Mouse (Mus musculus) midbrain, postnatal 0 days (tissue): ENCODE measurements at regions not wholly inside any gene's neighbourhood (a gene's known extent, or its start where the extent isn't known, plus 50 kb on each side); places are given as distances from the start of the nearest gene placed in this dataset.

Experiments used
- ATAC-seq: fragments of 200-750 bp; cut with Nextera tagmentation; 2 replicates; pipeline ENCODE4 v1.8.0; 2017; ENCODE audit warnings: moderate number of reproducible peaks, mild to moderate bottlenecking, moderate TSS enrichment, moderate library complexity; ENCODE audit not compliant: low FRiP score
- DNase-seq: peaks from one replicate; pipeline ENCODE4 v3.0.0-alpha.2; 2015; ENCODE audit warnings: low spot score
- H3K27ac ChIP-seq: fragments of 300-500 bp; sonication (generic); 2 replicates; pipeline ENCODE4 v1.5.1; 2014; ENCODE audit warnings: low read depth, mild to moderate bottlenecking, low read length, mixed read lengths
- H3K27me3 ChIP-seq: fragments of 300-500 bp; sonication (generic); 2 replicates; pipeline ENCODE4 v1.6.1; 2014; ENCODE audit warnings: low read length, control low read depth, mixed read lengths; ENCODE audit not compliant: insufficient read depth
- H3K36me3 ChIP-seq: fragments of 300-500 bp; sonication (generic); 2 replicates; pipeline ENCODE4 v1.6.1; 2014; ENCODE audit warnings: low read length, control low read depth, mixed read lengths; ENCODE audit not compliant: insufficient read depth
- H3K4me1 ChIP-seq: fragments of 300-500 bp; sonication (generic); 2 replicates; pipeline ENCODE4 v1.6.1; 2014; ENCODE audit warnings: mild to moderate bottlenecking, control low read depth, antibody characterized with exemption, low read length, mixed read lengths; ENCODE audit not compliant: insufficient read depth
- H3K4me2 ChIP-seq: fragments of 300-500 bp; sonication (generic); 2 replicates; pipeline ENCODE4 v1.6.1; 2014; ENCODE audit warnings: low read depth, mild to moderate bottlenecking, low read length, mixed read lengths; ENCODE audit not compliant: poor library complexity, severe bottlenecking
- H3K4me3 ChIP-seq: fragments of 300-500 bp; sonication (generic); 2 replicates; pipeline ENCODE4 v1.5.1; 2014; ENCODE audit warnings: low read depth, mild to moderate bottlenecking, low read length, moderate library complexity
- H3K9ac ChIP-seq: fragments of 300-500 bp; sonication (generic); replicated peaks from 2 replicates; pipeline ENCODE4 v1.6.1; 2014; ENCODE audit warnings: mild to moderate bottlenecking, low read length, moderate library complexity, mixed read lengths; ENCODE audit not compliant: poor library complexity, severe bottlenecking
- H3K9me3 ChIP-seq: fragments of 300-500 bp; sonication (generic); 2 replicates; pipeline ENCODE4 v1.6.1; 2016; ENCODE audit warnings: low read length, control low read depth
- CTCF ChIP-seq: IDR thresholded peaks from 2 replicates; pipeline ENCODE4 v1.5.1; 2016; ENCODE audit warnings: antibody characterized with exemption, mild to moderate bottlenecking
- WGBS: fragments of 180-500 bp; shearing (Covaris S2); extraction: QIAGEN DNeasy Blood & Tissue Kit; methylation state at CpG from one replicate; pipeline ENCODE4 v1.1.7; 2014; 5-methylcytosine and 5-hydroxymethylcytosine counted together

- ATAC-seq = no peak
- WGBS = 45% methylated on average over 1 of the region's 1 CpGs
Measured at GRCm38 (mm10) chr1:73344587-73344986, 328.9 kb upstream of the Tnp1 start.

GRCm38 (mm10) chr1:73341911-73342310 is 326.2 kb upstream of the Tnp1 start:
- Histone ChIP-seq H3K36me3 (no peaks in the 10 kb centered on the region), H3K9ac (no peak overlapping the region), H3K27ac (no peak overlapping the region), H3K27me3 (no peaks in the 10 kb centered on the region), H3K4me2 (no peak overlapping the region), H3K9me3 (no peaks in the 10 kb centered on the region), H3K4me3 (no peak overlapping the region), H3K4me1 (no peaks in the 10 kb centered on the region)
- DNase-seq (peak; percentile 19), ATAC-seq (no peak)
- TF ChIP-seq CTCF = no peak
- 77% methylated on average over 5 of the region's 5 CpGs for WGBS

More at GRCm38 (mm10) chr1:73344587-73344986, 328.9 kb upstream of the Tnp1 start:
- no peaks in the 10 kb centered on the region for H3K9me3 ChIP-seq
- H3K4me1 ChIP-seq = no peaks in the 10 kb centered on the region
- no peak for DNase-seq
- H3K9ac ChIP-seq = no peak overlapping the region
- no peak for TF ChIP-seq CTCF
- no peaks in the 10 kb centered on the region for H3K36me3 ChIP-seq
- no peak overlapping the region for H3K27ac ChIP-seq
- H3K27me3 ChIP-seq = no peaks in the 10 kb centered on the region
- H3K4me2 ChIP-seq = no peak overlapping the region
- H3K4me3 ChIP-seq = no peak overlapping the region

GRCm38 (mm10) chr1:73337401-73337800 is 321.7 kb upstream of the Tnp1 start:
- Histone ChIP-seq H3K9ac (no peak overlapping the region), H3K9me3 (no peaks in the 10 kb centered on the region), H3K4me2 (no peak overlapping the region), H3K4me3 (no peak overlapping the region), H3K4me1 (no peaks in the 10 kb centered on the region), H3K36me3 (no peaks in the 10 kb centered on the region), H3K27ac (no peak overlapping the region), H3K27me3 (no peaks in the 10 kb centered on the region)
- DNase-seq = no peak
- no peak for TF ChIP-seq CTCF
- ATAC-seq = no peak
- 79% methylated on average over 2 of the region's 2 CpGs for WGBS

- Histone ChIP-seq H3K4me3 (no peak overlapping the region), H3K27ac (no peak overlapping the region), H3K4me1 (no peaks in the 10 kb centered on the region), H3K9ac (no peak overlapping the region), H3K9me3 (no peaks in the 10 kb centered on the region), H3K27me3 (no peaks in the 10 kb centered on the region), H3K36me3 (no peaks in the 10 kb centered on the region), H3K4me2 (no peak overlapping the region)
- ATAC-seq (no peak), DNase-seq (no peak)
- TF ChIP-seq CTCF = no peak
- WGBS = 91% methylated on average over 4 of the region's 4 CpGs
Measured at GRCm38 (mm10) chr1:73309556-73309955, 293.8 kb upstream of the Tnp1 start.

GRCm38 (mm10) chr1:73308420-73308819 is 292.7 kb upstream of the Tnp1 start:
- no peak overlapping the region for H3K4me2 ChIP-seq
- no peak overlapping the region for H3K4me3 ChIP-seq
- H3K4me1 ChIP-seq = no peaks in the 10 kb centered on the region
- H3K27me3 ChIP-seq = no peaks in the 10 kb centered on the region
- no peaks in the 10 kb centered on the region for H3K9me3 ChIP-seq
- 96% methylated on average over 4 of the region's 4 CpGs for WGBS
- H3K36me3 ChIP-seq = no peaks in the 10 kb centered on the region
- no peak for DNase-seq
- H3K9ac ChIP-seq = no peak overlapping the region
- TF ChIP-seq CTCF = no peak
- no peak for ATAC-seq
- no peak overlapping the region for H3K27ac ChIP-seq

- Histone ChIP-seq H3K4me3 (no peak overlapping the region), H3K9ac (no peak overlapping the region), H3K4me1 (no peaks in the 10 kb centered on the region), H3K9me3 (no peaks in the 10 kb centered on the region), H3K27me3 (no peaks in the 10 kb centered on the region), H3K4me2 (no peak overlapping the region), H3K36me3 (no peaks in the 10 kb centered on the region), H3K27ac (no peak overlapping the region)
- ATAC-seq (no peak), DNase-seq (no peak)
- WGBS = 47% methylated on average over 3 of the region's 3 CpGs
- no peak for TF ChIP-seq CTCF
Measured at GRCm38 (mm10) chr1:73307194-73307593, 291.5 kb upstream of the Tnp1 start.
